Mouse (Mus musculus) heart, adult 2 months (tissue): Measurements from ENCODE around the gene Gata3. TPM values are rescaled to one million over a fixed set of nuclear protein-coding genes. Genes with fewer than 3 reads are reported as not detected.

ENCODE experiments used
- DNase-seq, 2 experiments: peaks; one replicate each; pipeline ENCODE4 v3.0.0; 2021
- H3K27ac ChIP-seq: fragments of 200-600 bp; 2 replicates; pipeline ENCODE4 v1.8.1; 2022
- H3K27me3 ChIP-seq: fragments of 200-500 bp; 2 replicates; pipeline ENCODE4 v1.6.1; 2012; ENCODE audit warnings: mild to moderate bottlenecking, low read length, inconsistent platforms, mixed read lengths; ENCODE audit not compliant: control insufficient read depth, insufficient read depth
- H3K36me3 ChIP-seq: fragments of 200-500 bp; 2 replicates; pipeline ENCODE4 v1.6.1; 2012; ENCODE audit warnings: low read length, inconsistent platforms; ENCODE audit not compliant: control insufficient read depth, insufficient read depth
- H3K4me1 ChIP-seq: fragments of 200-500 bp; 2 replicates; pipeline ENCODE4 v1.6.1; 2011; ENCODE audit warnings: low read length; ENCODE audit not compliant: control insufficient read depth, insufficient read depth
- H3K4me3 ChIP-seq: fragments of 200-600 bp; 2 replicates; pipeline ENCODE4 v1.8.1; 2022
- H3K79me2 ChIP-seq: fragments of 200-500 bp; replicated peaks from 2 replicates; pipeline ENCODE4 v1.6.1; 2012; ENCODE audit warnings: mild to moderate bottlenecking, inconsistent platforms, low read length, moderate library complexity, mixed read lengths; ENCODE audit not compliant: control insufficient read depth, insufficient read depth
- H3K9ac ChIP-seq: fragments of 200-500 bp; 2 replicates; pipeline ENCODE4 v1.6.1; 2012; ENCODE audit warnings: low read depth, mild to moderate bottlenecking, control low read depth, inconsistent platforms, low read length, mixed read lengths
- CTCF ChIP-seq: fragments of 200-600 bp; IDR thresholded peaks from 2 replicates; pipeline ENCODE4 v1.8.1; 2022; ENCODE audit warnings: antibody characterized with exemption, mild to moderate bottlenecking, moderate library complexity
- EP300 ChIP-seq: fragments of 200-500 bp; IDR thresholded peaks from 2 replicates; pipeline ENCODE4 v1.6.1; 2011; ENCODE audit warnings: low read depth, low read length, control low read depth; ENCODE audit not compliant: insufficient read depth
- POLR2A ChIP-seq: fragments of 200-500 bp; IDR thresholded peaks from 2 replicates; pipeline ENCODE4 v1.6.1; 2011; ENCODE audit warnings: mild to moderate bottlenecking, low read depth, low read length, control low read depth; ENCODE audit not compliant: insufficient read depth
- WGBS: fragments of 180-500 bp; shearing (Covaris S2); methylation state at CpG from one replicate; pipeline ENCODE4 v1.1.7; 2018; 5-methylcytosine and 5-hydroxymethylcytosine counted together
- intact Hi-C: fragments of 180-260 bp; cut with DNase I; formaldehyde crosslinking; loops from one replicate; pipeline ENCODE4 v1.15.1; 2025
- polyA plus RNA-seq: library from polyadenylated mRNA; depleted of rRNA; stranded (reverse); fragments of >200 nt; gene quantifications from 2 replicates; pipeline ENCODE4 v1.2.3, GENCODE M21; 2012
- total RNA-seq, 2 experiments: library from RNA; stranded (reverse); gene quantifications; 2 replicates each; pipeline ENCODE4 v1.2.3; 2021

Gene Gata3
- total and polyA plus RNA-seq, 3 experiments: 0.57 to 0.91 (median 0.59) TPM

GRCm38 (mm10) chr2:9860698-9861097 is 29.1 kb downstream of the Gata3 start:
- Histone ChIP-seq H3K36me3 (no peaks in the 10 kb centered on the region), H3K27me3 (no peaks in the 10 kb centered on the region), H3K4me1 (no peaks in the 10 kb centered on the region), H3K9ac (no peak overlapping the region), H3K79me2 (no peaks in the 10 kb centered on the region), H3K27ac (no peak overlapping the region), H3K4me3 (no peak overlapping the region)
- DNase-seq: no peak
- WGBS: 62% methylated on average over 5 of the region's 5 CpGs
- intact Hi-C loops: no loop called here
- TF ChIP-seq POLR2A (no peak), CTCF (no peak), EP300 (no peak)

- no peak for DNase-seq
- no peaks in the 10 kb centered on the region for H3K27me3 ChIP-seq
- no peak overlapping the region for H3K4me3 ChIP-seq
- intact Hi-C loops: no loop called here
- TF ChIP-seq EP300 (no peak), POLR2A (no peak), CTCF (no peak)
- H3K27ac ChIP-seq: no peak overlapping the region
- H3K79me2 ChIP-seq: no peaks in the 10 kb centered on the region
- WGBS: 53% methylated on average over 4 of the region's 4 CpGs
- no peaks in the 10 kb centered on the region for H3K4me1 ChIP-seq
- H3K9ac ChIP-seq: no peak overlapping the region
- H3K36me3 ChIP-seq: no peaks in the 10 kb centered on the region
Observed at GRCm38 (mm10) chr2:9855861-9856260, 34.0 kb downstream of the Gata3 start.

- no peaks in the 10 kb centered on the region for H3K27me3 ChIP-seq
- H3K27ac ChIP-seq: no peak overlapping the region
- WGBS: 66% methylated on average over 13 of the region's 13 CpGs
- no peaks in the 10 kb centered on the region for H3K79me2 ChIP-seq
- TF ChIP-seq CTCF (no peak), POLR2A (no peak), EP300 (no peak)
- H3K36me3 ChIP-seq: no peaks in the 10 kb centered on the region
- no peak overlapping the region for H3K4me3 ChIP-seq
- intact Hi-C loops: no loop called here
- H3K4me1 ChIP-seq: no peaks in the 10 kb centered on the region
- no peak for DNase-seq
- H3K9ac ChIP-seq: no peak overlapping the region
Observed at GRCm38 (mm10) chr2:9852851-9853576, 36.8 kb downstream of the Gata3 start.

- 62% methylated on average over 7 of the region's 7 CpGs for WGBS
- TF ChIP-seq EP300 (no peak), POLR2A (no peak), CTCF (no peak)
- Histone ChIP-seq H3K36me3 (no peaks in the 10 kb centered on the region), H3K27ac (no peak overlapping the region), H3K4me3 (no peak overlapping the region), H3K79me2 (no peaks in the 10 kb centered on the region), H3K9ac (no peak overlapping the region), H3K4me1 (no peaks in the 10 kb centered on the region), H3K27me3 (no peaks in the 10 kb centered on the region)
- no peak for DNase-seq
- intact Hi-C loops: no loop called here
Observed at GRCm38 (mm10) chr2:9835195-9835594, 54.6 kb downstream of the Gata3 start.

- 58% methylated on average over 7 of the region's 7 CpGs for WGBS
- no peaks in the 10 kb centered on the region for H3K4me1 ChIP-seq
- TF ChIP-seq POLR2A (no peak), CTCF (no peak), EP300 (no peak)
Observed at GRCm38 (mm10) chr2:9833712-9834111, 56.1 kb downstream of the Gata3 start.

GRCm38 (mm10) chr2:9827624-9828023 is 62.2 kb downstream of the Gata3 start:
- no peak overlapping the region for H3K9ac ChIP-seq
- no peak for DNase-seq
- intact Hi-C loops: no loop called here
- H3K27ac ChIP-seq: no peak overlapping the region
- no peak overlapping the region for H3K4me3 ChIP-seq
- no peaks in the 10 kb centered on the region for H3K79me2 ChIP-seq
- TF ChIP-seq EP300 (no peak), POLR2A (no peak), CTCF (no peak)
- no peaks in the 10 kb centered on the region for H3K36me3 ChIP-seq
- no peaks in the 10 kb centered on the region for H3K27me3 ChIP-seq
- 28% methylated on average over 3 of the region's 3 CpGs for WGBS
- H3K4me1 ChIP-seq: no peaks in the 10 kb centered on the region

More at GRCm38 (mm10) chr2:9833712-9834111, 56.1 kb downstream of the Gata3 start:
- intact Hi-C loops: no loop called here
- Histone ChIP-seq H3K27me3 (no peaks in the 10 kb centered on the region), H3K27ac (no peak overlapping the region), H3K79me2 (no peaks in the 10 kb centered on the region), H3K9ac (no peak overlapping the region), H3K4me3 (no peak overlapping the region), H3K36me3 (no peaks in the 10 kb centered on the region)
- DNase-seq: no peak
